Mouse (Mus musculus): Measurements from ENCODE around the gene Rasef.
"Not testable (repeated sequence)": the region's sequence is repeated elsewhere in the genome, so short reads cannot be mapped to it uniquely, and the experiment has no call there.

Gene Rasef

GRCm38 (mm10) chr4:73790260-73791185, at the start of gene Rasef:
TSS of gene Rasef (minus strand) at chr4:73790994.
- peak; percentile 28 for DNase-seq

GRCm38 (mm10) chr4:73826587-73826986, 35.8 kb upstream of the Rasef start:
- no peak for DNase-seq

- no peak for DNase-seq
Observed at GRCm38 (mm10) chr4:73791186-73791540, 369 bp upstream of the Rasef start.

GRCm38 (mm10) chr4:73789534-73789933, 1.3 kb downstream of the Rasef start:
- DNase-seq = no peak

GRCm38 (mm10) chr4:73788076-73788730, 2.6 kb downstream of the Rasef start:
- DNase-seq = no peak

GRCm38 (mm10) chr4:73784147-73784546, 6.6 kb downstream of the Rasef start:
- DNase-seq = no peak

GRCm38 (mm10) chr4:73781061-73781460, 9.7 kb downstream of the Rasef start:
- no peak for DNase-seq

GRCm38 (mm10) chr4:73775266-73775665, 15.5 kb downstream of the Rasef start:
- DNase-seq = no peak

GRCm38 (mm10) chr4:73773831-73774810, 16.7 kb downstream of the Rasef start:
- DNase-seq = no peak

GRCm38 (mm10) chr4:73772028-73772427, 18.8 kb downstream of the Rasef start:
- no peak for DNase-seq

GRCm38 (mm10) chr4:73770592-73770991, 20.2 kb downstream of the Rasef start:
- no peak for DNase-seq

GRCm38 (mm10) chr4:73768156-73768555, 22.6 kb downstream of the Rasef start:
- no peak for DNase-seq

- DNase-seq = no peak
Observed at GRCm38 (mm10) chr4:73748219-73748618, 42.6 kb downstream of the Rasef start.

- no peak for DNase-seq
Observed at GRCm38 (mm10) chr4:73739439-73739838, 51.4 kb downstream of the Rasef start.

GRCm38 (mm10) chr4:73719819-73720218, 71.0 kb downstream of the Rasef start:
- DNase-seq = no peak

- no peak for DNase-seq
Observed at GRCm38 (mm10) chr4:73718761-73719160, 72.0 kb downstream of the Rasef start.

- not testable (repeated sequence) for DNase-seq
Observed at GRCm38 (mm10) chr4:73683216-73683615, 107.6 kb downstream of the Rasef start, which contains the start of gene Gm428. TSS of gene Gm428 (plus strand) at chr4:73683516.

GRCm38 (mm10) chr4:73668054-73668453, 122.7 kb downstream of the Rasef start, which contains the start of gene Gm11239:
TSS of gene Gm11239 (plus strand) at chr4:73668354.
- not testable (repeated sequence) for DNase-seq
